Mouse (Mus musculus): Measurements from ENCODE around the gene Ankrd11.
A peak's percentile ranks its signal among the peaks of the same experiment; 100 is the strongest.

The Ankrd11 gene

GRCm38 (mm10) chr8:123039376-123040109 lies 2.5 kb downstream of the Ankrd11 start:
- no peak for DNase-seq (ENCODE audit: low read depth)

GRCm38 (mm10) chr8:123038351-123038750 lies 3.7 kb downstream of the Ankrd11 start:
- peak; percentile 61 for DNase-seq (ENCODE audit: low read depth)

DNA sequence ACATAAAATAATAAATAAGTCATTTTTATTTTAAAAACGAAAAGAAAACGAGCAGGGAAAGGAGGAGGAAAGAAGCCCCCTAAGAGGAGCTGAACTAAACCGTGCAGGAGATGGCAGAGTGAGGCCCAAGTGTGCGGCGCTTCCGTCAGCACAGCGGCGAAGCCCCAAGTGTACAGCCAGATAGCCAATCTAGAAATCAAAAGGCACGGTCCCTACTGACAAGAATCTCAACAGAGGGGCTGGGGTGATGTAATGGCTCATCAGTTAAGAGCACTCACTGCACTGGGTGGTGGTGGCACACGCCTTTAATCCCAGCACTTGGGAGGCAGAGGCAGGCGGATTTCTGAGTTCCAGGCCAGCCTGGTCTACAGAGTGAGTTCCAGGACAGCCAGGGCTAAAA lies 4.6 kb downstream of the Ankrd11 start:
- DNase-seq (ENCODE audit: low read depth) = no peak

DNA sequence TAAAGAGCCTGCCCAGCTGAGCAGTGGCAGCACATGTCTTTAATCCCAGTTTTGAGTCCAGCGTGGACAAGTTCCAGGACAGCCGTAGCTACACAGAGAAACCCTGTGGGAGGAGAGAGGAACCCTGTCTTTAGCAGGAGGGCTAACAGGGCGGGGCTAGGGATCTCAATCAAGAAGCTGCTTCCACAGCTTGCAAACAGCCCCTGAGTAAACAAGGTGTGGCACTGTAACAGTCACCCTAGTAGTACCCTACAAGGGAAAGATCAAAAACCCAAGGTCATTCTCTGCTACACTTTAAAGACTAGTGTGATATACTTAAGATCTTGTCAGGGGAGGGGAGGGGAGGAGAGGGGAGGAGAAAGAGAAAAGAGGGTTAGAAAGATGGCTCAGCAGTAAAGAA lies 5.1 kb downstream of the Ankrd11 start:
- peak; percentile 82 for DNase-seq (ENCODE audit: low read depth)

- DNase-seq (ENCODE audit: low read depth) = peak; percentile 91
Measured at GRCm38 (mm10) chr8:123034171-123034570, 7.9 kb downstream of the Ankrd11 start.

DNA sequence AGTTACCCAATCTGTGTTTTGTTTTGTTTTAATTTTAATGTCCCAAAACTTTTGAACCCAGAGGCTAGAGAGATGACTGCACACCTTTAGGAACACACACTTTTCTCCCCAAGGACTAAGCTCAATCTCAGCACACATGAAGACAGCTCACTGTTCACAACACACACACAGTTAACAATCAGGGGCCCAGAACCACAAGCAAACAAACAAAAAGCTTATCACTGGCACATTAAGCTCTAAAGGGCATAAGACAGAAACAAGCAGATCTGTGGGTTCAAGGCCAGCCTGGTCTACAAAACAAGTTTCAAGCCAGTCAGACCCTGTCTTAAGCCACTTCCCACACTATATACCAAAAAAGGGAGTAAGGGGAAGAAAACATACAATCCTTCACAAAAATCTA lies 8.6 kb downstream of the Ankrd11 start:
- peak; percentile 61 for DNase-seq (ENCODE audit: low read depth)

DNA sequence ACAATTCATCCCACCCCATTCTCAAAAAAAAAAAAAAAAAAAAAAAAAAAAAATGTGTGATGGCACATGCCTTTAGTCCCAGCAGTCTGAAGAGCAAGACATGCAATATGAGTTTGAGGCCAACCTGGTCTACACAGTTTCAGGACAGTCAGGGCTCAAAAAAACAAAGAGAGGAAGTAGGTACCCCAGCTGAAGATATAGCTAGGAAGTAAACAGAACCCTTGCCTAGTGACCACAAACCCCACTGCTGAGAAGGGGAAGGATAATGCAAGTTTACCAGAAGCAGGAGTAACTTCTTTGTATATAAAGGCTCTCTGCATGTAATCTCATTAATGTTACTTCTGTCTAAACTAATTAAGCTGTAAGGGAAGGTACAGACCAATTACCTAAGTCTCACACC lies 9.3 kb downstream of the Ankrd11 start:
- peak; percentile 95 for DNase-seq (ENCODE audit: low read depth)

- peak; percentile 63 for DNase-seq (ENCODE audit: low read depth)
Measured at GRCm38 (mm10) chr8:123031321-123031978, 10.6 kb downstream of the Ankrd11 start.

DNA sequence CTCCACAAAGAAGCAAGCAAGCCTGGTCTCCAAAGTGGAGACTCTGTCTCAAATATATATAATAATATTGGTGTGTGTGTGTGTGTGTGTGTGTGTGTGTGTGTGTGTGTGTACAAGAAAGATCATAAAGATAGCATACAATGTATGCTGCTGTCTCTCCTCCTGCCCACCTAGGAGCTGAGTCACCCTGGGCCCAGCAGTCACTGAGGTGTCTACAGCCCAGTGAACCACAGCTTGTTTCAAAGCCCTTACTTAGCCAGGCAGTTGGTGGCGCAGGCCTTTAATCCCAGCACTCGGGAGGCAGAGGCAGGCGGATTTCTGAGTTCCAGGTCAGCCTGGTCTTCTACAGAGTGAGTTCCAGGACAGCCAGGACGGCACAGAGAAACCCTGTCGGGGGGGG lies 12.0 kb downstream of the Ankrd11 start:
- DNase-seq (ENCODE audit: low read depth) = peak; percentile 80

DNA sequence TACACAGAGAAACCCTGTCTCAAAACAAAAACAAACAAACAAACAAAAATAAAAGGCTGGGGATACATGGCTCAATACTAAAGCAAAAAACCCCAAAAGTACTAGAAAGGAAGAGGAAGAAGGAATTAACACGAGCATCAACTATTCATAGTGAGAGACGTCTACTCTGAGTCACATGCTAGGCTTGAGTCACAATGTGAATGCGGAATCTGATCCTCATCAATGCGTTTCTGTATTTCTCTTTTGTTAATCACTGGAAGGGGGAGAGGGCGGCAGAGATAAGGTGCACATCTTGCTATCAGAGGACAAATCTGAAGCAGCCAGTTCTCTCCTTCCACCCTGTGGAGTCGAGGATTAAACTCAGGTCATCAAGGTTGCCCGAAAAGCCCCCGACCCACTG lies 14.3 kb downstream of the Ankrd11 start:
- DNase-seq (ENCODE audit: low read depth) = peak; percentile 49

DNA sequence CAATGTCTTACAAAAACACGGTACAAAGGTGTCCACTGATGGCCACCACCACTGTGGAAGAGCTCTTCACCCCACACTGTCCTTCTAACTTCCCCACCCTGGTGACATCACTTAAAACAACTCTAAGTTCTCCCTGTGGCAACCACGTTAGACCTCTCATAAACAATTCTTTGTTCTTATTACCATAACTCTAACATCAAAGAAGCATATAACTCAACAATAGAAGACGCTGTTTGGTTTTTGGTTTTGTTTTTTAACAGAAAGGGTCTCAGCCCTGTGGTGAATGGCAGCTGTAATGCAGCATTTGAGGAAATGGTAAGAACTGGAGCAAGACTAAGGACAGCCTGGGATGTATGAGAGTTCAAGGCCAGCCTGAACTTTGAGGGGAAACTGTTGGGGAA lies 16.1 kb downstream of the Ankrd11 start:
- peak; percentile 57 for DNase-seq (ENCODE audit: low read depth)

GRCm38 (mm10) chr8:123024226-123024625 lies 17.9 kb downstream of the Ankrd11 start:
- DNase-seq (ENCODE audit: low read depth) = peak; percentile 65

- no peak for DNase-seq (ENCODE audit: low read depth)
Measured at GRCm38 (mm10) chr8:123022727-123023126, 19.4 kb downstream of the Ankrd11 start.

GRCm38 (mm10) chr8:123021259-123021658 lies 20.8 kb downstream of the Ankrd11 start:
- peak; percentile 76 for DNase-seq (ENCODE audit: low read depth)

DNA sequence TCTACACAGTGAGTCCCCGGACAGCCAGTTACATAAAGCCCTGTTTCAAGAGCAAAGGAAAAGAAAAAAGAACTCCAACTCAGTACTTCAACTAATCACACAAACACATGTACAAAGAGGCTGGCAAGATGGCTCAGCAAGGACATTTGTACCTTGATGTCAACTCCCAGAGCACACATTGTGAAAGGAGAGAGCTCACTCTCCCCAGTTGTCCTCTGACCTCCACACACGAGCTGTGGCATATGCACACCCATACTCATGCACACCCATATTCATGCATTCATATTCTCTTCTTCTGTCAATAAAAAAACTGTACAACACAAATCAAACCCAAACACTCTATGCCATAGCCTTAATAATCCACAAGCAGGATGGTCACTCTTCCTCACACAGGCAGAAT lies 21.2 kb downstream of the Ankrd11 start:
- no peak for DNase-seq (ENCODE audit: low read depth)

DNA sequence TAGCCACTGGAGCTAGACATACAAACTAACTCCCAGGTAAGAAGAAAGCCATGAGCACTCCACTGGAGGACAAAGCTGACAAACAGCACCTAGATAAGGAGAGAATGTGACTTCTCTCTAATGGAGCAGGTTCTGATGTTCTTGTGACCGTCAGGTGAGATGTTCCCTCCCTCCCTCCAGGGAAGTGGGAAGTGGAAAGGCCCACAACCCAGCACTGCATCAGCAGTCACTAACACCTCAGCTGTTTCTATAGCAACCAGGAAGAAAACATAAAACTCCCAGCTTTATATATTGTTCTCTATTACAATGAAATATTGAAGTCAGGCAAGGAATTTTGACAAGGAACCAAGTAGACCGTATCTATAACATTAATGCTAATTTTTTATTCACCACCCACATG lies 22.0 kb downstream of the Ankrd11 start:
- no peak for DNase-seq (ENCODE audit: low read depth)

- DNase-seq (ENCODE audit: low read depth) = no peak
Measured at GRCm38 (mm10) chr8:123018484-123019164, 23.5 kb downstream of the Ankrd11 start.

DNA sequence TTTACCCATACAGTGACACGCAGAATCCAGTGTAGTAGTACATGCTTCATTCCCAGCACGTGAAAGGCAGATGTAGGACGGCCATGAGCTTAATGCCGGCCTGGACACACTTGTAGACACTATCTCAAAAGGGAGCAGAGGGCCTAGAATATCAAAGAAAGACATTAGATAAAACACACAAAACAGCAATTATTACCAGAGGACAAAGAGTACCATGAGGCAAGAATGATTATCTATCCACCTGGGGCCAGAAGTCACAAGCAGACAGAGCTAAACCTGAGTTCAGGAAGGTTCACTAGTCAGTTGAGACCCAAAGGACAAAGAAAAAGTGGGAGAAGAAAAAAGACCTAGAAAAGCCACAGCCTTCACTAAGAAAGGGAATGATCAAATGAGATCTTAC lies 24.9 kb downstream of the Ankrd11 start:
- no peak for DNase-seq (ENCODE audit: low read depth)

- DNase-seq (ENCODE audit: low read depth) = peak; percentile 60
Measured at GRCm38 (mm10) chr8:123015074-123015473, 27.0 kb downstream of the Ankrd11 start.

GRCm38 (mm10) chr8:123014429-123014828 lies 27.6 kb downstream of the Ankrd11 start:
- DNase-seq (ENCODE audit: low read depth) = no peak

DNA sequence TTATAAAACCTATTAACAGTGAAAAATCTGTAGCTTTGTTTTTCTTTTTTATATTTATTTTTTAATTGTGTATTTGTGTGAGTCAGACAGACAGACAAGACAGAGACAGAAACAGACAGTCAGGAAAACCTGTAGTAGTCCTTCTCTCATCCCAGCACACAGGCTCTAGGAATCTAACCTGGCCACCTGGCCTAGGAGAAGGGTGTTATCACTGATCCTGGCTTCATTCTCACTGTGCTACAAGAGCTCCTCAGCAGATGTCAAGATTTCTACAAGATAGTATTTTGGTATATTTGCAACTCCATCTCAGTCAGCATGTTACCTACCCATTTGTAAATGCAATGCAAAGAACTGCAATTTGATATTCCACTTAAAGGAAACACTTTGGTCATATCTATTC lies 30.8 kb downstream of the Ankrd11 start:
- DNase-seq (ENCODE audit: low read depth) = no peak

DNA sequence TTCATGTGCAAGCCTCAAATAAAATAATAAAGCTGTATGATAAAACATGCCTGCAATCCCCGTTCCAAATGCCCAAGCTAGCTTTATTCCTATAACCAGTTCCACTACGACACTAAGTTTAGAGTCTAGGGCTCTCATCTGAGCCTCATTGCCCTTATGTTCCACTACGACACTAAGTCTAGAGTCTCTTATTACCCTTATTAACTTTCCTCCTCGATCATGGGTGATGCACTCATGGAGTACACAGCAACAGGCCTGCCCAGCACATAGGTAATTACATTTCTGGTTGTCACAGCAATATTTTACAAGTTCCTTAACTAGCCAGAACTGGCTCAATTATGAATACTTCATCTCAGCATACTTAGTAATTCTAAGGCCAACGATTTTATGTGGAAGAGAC lies 36.3 kb downstream of the Ankrd11 start:
- no peak for DNase-seq (ENCODE audit: low read depth)

- no peak for DNase-seq (ENCODE audit: low read depth)
Measured at GRCm38 (mm10) chr8:123005328-123005727, 36.7 kb downstream of the Ankrd11 start.

Data from 416B (cell line).